Mouse (Mus musculus) embryonic fibroblast, embryonic 13.5 days (primary cell): Measurements from ENCODE around the gene 5730522E02Rik.

Experiments used
- CTCF ChIP-seq: IDR thresholded peaks from 2 replicates; pipeline ENCODE4 v1.5.1; 2011; ENCODE audit warnings: mild to moderate bottlenecking, control low read depth, low read length, moderate library complexity, borderline replicate concordance; ENCODE audit not compliant: insufficient read depth
- POLR2A ChIP-seq: IDR thresholded peaks from 2 replicates; pipeline ENCODE4 v1.6.1; 2011; ENCODE audit warnings: low read depth, mild to moderate bottlenecking, control low read depth, low read length, moderate library complexity

- TF ChIP-seq POLR2A = no peak
- TF ChIP-seq CTCF = no peak
Measured at GRCm38 (mm10) chr11:25696168-25696567, 514.4 kb downstream of the 5730522E02Rik start.
